Mouse (Mus musculus): ENCODE results near the gene Fam208a. TPM values are rescaled to one million over a fixed set of nuclear protein-coding genes. Genes with fewer than 3 reads are reported as not detected.

The Fam208a gene
- 19.1 TPM in 2 replicates for polyA plus RNA-seq (2014; fragmentation: Nextera tagmentation; extraction: Ambion mirVana)

DNA sequence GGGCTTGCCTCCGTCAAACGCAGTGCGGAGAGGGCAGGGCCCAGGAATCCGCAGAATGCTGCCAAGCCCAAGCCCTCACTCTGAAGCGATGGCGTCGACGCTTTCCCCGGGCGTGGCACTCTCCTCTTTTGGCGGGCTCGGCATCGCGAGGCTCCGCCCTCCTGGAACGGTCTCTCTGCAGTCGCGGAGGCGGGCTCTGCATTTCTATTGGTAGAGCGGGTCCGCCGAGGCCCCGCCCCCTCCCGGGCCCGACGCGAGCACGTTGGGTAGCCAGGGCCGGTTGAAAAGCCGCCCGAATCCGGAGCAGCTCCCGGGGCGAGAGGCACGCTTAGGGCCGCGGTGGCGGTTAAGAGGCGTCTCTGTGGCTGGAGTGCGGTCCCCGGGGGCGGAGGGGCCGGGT lies at the start of gene Fam208a:
TSS of gene Fam208a (plus strand) at position 262 of the 400 bp plus-strand sequence.
- Histone ChIP-seq H3K9ac (replicated peaks; ENCODE audit: low read length) (peak within 1 kb of the TSS; percentile 95), H3K4me1 (ENCODE audit: control insufficient read depth, insufficient read depth, low read length) (peaks cover 6% of the 10 kb centered on the region), H3K4me3 (replicated peaks; ENCODE audit: low read depth, low read length) (peak within 1 kb of the TSS; percentile 81), H3K9me3 (ENCODE audit: control insufficient read depth, low read length) (0 out of 2 replicates have a peak, but pooled peaks cover 11% of the 10 kb centered on the region), H3K4me2 (ENCODE audit: low read length) (peak within 1 kb of the TSS; percentile 80), H3K27ac (replicated peaks; ENCODE audit: low read depth, low read length) (peak within 1 kb of the TSS; percentile 100), H3K36me3 (ENCODE audit: control insufficient read depth, insufficient read depth, low read length) (peaks cover 7% of the 10 kb centered on the region; the same call in 1 of the 2 replicates), H3K27me3 (ENCODE audit: control insufficient read depth, insufficient read depth, low read length) (no peaks in the 10 kb centered on the region)
- ATAC-seq (ENCODE audit: low FRiP score, low TSS enrichment) (peak; percentile 95), DNase-seq (peak; percentile 97)
- 1% methylated on average over 43 of the region's 43 CpGs for WGBS

DNA sequence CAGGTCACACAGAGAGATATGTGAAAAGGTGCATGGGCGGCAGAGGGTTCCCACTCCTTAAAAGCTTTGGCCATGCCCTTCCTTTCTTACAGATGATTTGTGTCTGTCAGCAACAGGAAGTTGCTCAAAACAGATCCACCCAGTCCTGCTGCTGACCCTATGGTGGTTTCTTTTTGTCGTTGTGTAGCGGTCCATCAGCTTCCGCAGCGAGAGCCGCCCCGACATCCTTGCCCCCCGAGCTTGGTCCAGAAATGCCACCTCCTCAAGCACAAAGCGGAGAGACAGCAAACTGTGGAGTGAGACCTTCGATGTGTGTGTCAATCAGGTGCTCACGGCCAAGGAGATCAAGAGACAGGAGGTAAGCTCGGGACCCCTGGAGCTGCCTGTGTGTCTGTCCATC lies 49.2 kb upstream of the Fam208a start:
- H3K4me3 ChIP-seq (replicated peaks; ENCODE audit: low read depth, low read length), result no peak overlapping the region
- H3K27me3 ChIP-seq (ENCODE audit: control insufficient read depth, insufficient read depth, low read length), result no peaks in the 10 kb centered on the region
- 89% methylated on average over 12 of the region's 12 CpGs for WGBS
- H3K9ac ChIP-seq (replicated peaks; ENCODE audit: low read length), result no peak overlapping the region
- no peaks in the 10 kb centered on the region for H3K36me3 ChIP-seq (ENCODE audit: control insufficient read depth, insufficient read depth, low read length)
- H3K27ac ChIP-seq (replicated peaks; ENCODE audit: low read depth, low read length), result no peak overlapping the region
- H3K4me2 ChIP-seq (ENCODE audit: low read length), result no peak overlapping the region
- ATAC-seq (ENCODE audit: low FRiP score, low TSS enrichment) (no peak), DNase-seq (no peak)
- H3K4me1 ChIP-seq (ENCODE audit: control insufficient read depth, insufficient read depth, low read length), result no peaks in the 10 kb centered on the region
- no peaks in the 10 kb centered on the region for H3K9me3 ChIP-seq (ENCODE audit: control insufficient read depth, low read length)

DNA sequence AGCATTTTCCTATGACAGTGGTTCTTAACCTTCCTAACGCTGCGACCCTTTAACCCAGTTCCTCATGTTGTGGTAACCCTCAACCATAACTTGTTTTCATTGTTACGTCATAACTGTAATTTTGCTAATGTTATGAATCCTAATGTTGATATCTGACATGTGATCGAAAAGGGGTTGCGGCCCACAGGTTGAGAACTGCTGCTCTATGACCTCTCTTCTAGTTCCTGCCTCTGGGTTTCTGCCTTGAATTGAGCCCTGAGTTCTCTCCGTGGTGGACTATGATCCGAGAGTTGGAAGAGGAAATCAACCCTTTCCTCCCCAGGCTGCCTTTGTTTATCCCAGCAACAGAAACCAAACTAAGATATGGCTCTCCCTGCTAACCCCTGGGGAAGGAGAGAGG lies 47.2 kb upstream of the Fam208a start:
- H3K4me1 ChIP-seq (ENCODE audit: control insufficient read depth, insufficient read depth, low read length), result no peaks in the 10 kb centered on the region
- no peaks in the 10 kb centered on the region for H3K9me3 ChIP-seq (ENCODE audit: control insufficient read depth, low read length)
- no peak for ATAC-seq (ENCODE audit: low FRiP score, low TSS enrichment)
- no peak overlapping the region for H3K4me3 ChIP-seq (replicated peaks; ENCODE audit: low read depth, low read length)
- no peak overlapping the region for H3K4me2 ChIP-seq (ENCODE audit: low read length)
- H3K27ac ChIP-seq (replicated peaks; ENCODE audit: low read depth, low read length), result no peak overlapping the region
- no peaks in the 10 kb centered on the region for H3K27me3 ChIP-seq (ENCODE audit: control insufficient read depth, insufficient read depth, low read length)
- no peaks in the 10 kb centered on the region for H3K36me3 ChIP-seq (ENCODE audit: control insufficient read depth, insufficient read depth, low read length)
- DNase-seq, result no peak
- no peak overlapping the region for H3K9ac ChIP-seq (replicated peaks; ENCODE audit: low read length)
- WGBS, result 91% methylated on average over 7 of the region's 7 CpGs

DNA sequence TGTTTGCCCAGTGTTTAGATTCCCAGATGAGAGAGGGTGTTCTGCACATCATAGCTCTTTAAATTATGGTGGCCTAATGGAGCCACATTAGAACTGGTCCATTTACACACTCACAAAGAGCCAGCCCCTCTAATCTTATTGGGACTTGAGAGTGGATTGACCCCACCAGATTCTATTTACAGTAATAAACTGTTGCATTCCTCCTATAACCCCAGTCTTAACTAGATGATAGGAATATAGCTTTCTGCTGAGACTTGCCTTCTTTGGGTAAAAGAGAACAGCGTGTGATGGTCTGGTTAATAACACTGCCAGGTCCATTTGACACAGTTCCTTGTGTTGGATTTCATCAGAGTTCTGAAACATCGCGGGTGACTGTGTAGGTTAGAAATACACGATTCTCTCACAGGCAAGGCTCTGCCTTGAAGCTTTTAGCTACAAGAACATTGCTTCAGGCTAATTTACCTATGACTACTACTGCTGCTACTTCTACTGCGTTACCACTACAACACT lies 45.3 kb upstream of the Fam208a start:
- no peak overlapping the region for H3K4me2 ChIP-seq (ENCODE audit: low read length)
- no peaks in the 10 kb centered on the region for H3K4me1 ChIP-seq (ENCODE audit: control insufficient read depth, insufficient read depth, low read length)
- DNase-seq (no peak), ATAC-seq (ENCODE audit: low FRiP score, low TSS enrichment) (no peak)
- H3K4me3 ChIP-seq (replicated peaks; ENCODE audit: low read depth, low read length), result no peak overlapping the region
- WGBS, result 93% methylated on average over 5 of the region's 5 CpGs
- no peaks in the 10 kb centered on the region for H3K27me3 ChIP-seq (ENCODE audit: control insufficient read depth, insufficient read depth, low read length)
- H3K36me3 ChIP-seq (ENCODE audit: control insufficient read depth, insufficient read depth, low read length), result no peaks in the 10 kb centered on the region
- H3K9ac ChIP-seq (replicated peaks; ENCODE audit: low read length), result no peak overlapping the region
- H3K9me3 ChIP-seq (ENCODE audit: control insufficient read depth, low read length), result no peaks in the 10 kb centered on the region
- no peak overlapping the region for H3K27ac ChIP-seq (replicated peaks; ENCODE audit: low read depth, low read length)

DNA sequence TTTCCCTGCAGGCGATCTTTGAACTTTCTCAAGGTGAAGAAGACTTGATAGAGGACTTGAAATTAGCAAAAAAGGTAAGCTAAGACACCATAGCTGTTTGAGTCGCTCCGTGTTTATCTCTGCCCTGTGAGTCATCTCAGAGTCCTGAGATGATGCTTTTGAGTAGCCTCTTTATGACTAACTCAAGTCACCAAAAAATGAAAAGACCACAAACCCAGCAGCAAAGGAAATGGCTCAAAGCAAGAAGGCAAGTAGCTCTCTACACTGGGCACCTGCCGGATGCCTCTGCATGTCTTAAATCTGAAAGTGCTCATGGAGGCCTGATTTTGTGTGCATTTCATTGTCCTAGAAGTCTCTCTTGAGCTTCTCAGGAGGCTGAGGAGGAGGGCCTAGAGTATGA lies 44.5 kb upstream of the Fam208a start:
- Histone ChIP-seq H3K4me1 (ENCODE audit: control insufficient read depth, insufficient read depth, low read length) (no peaks in the 10 kb centered on the region), H3K9ac (replicated peaks; ENCODE audit: low read length) (no peak overlapping the region), H3K36me3 (ENCODE audit: control insufficient read depth, insufficient read depth, low read length) (no peaks in the 10 kb centered on the region), H3K27me3 (ENCODE audit: control insufficient read depth, insufficient read depth, low read length) (no peaks in the 10 kb centered on the region), H3K27ac (replicated peaks; ENCODE audit: low read depth, low read length) (no peak overlapping the region), H3K4me3 (replicated peaks; ENCODE audit: low read depth, low read length) (no peak overlapping the region), H3K4me2 (ENCODE audit: low read length) (no peak overlapping the region), H3K9me3 (ENCODE audit: control insufficient read depth, low read length) (no peaks in the 10 kb centered on the region)
- DNase-seq (no peak), ATAC-seq (ENCODE audit: low FRiP score, low TSS enrichment) (no peak)
- 93% methylated on average over 4 of the region's 4 CpGs for WGBS

DNA sequence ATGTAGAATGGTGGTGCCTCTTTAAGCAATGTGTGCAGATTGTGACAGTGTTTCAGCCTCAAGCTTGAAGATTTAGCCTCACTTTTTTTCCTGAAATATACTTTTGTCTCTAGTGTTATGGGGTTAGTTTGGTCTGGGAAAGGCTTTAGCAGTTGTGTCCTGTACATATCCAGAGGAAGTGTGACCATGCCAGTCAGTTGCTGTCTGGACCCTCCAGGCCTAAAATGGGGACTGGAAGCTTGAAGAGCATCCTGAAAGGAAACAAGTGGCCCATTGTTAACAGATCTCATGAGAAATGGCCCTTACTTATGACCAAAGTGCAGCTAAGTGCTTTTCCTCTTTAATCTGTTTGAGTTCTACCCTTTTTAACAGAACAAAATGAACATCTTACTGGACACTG lies 40.0 kb upstream of the Fam208a start:
- Histone ChIP-seq H3K4me3 (replicated peaks; ENCODE audit: low read depth, low read length) (no peak overlapping the region), H3K27ac (replicated peaks; ENCODE audit: low read depth, low read length) (no peak overlapping the region), H3K36me3 (ENCODE audit: control insufficient read depth, insufficient read depth, low read length) (no peaks in the 10 kb centered on the region), H3K27me3 (ENCODE audit: control insufficient read depth, insufficient read depth, low read length) (no peaks in the 10 kb centered on the region), H3K9ac (replicated peaks; ENCODE audit: low read length) (no peak overlapping the region), H3K9me3 (ENCODE audit: control insufficient read depth, low read length) (no peaks in the 10 kb centered on the region), H3K4me1 (ENCODE audit: control insufficient read depth, insufficient read depth, low read length) (no peaks in the 10 kb centered on the region), H3K4me2 (ENCODE audit: low read length) (no peak overlapping the region)
- no peak for DNase-seq
- ATAC-seq (ENCODE audit: low FRiP score, low TSS enrichment), result no peak

DNA sequence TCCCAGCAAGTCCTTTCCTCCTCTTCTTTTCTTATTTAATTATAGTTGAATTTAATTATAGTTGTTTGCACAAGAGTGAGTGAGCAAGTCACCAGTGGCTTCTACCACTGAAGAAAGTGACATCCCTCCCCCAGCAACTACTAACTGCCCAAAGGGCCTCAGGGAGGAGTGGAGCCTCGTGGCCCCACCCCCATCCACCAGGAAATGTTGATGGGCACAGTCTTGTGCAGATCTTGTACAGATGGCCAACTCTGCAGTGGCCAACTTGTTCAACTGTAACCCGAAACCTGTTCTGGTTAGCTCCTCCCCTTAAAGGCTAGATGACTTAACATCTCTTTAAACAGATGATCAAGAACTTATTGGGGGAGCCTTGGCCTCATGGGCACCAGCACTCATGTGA lies 38.9 kb upstream of the Fam208a start:
- Histone ChIP-seq H3K4me1 (ENCODE audit: control insufficient read depth, insufficient read depth, low read length) (no peaks in the 10 kb centered on the region), H3K4me2 (ENCODE audit: low read length) (no peak overlapping the region), H3K27me3 (ENCODE audit: control insufficient read depth, insufficient read depth, low read length) (no peaks in the 10 kb centered on the region), H3K9me3 (ENCODE audit: control insufficient read depth, low read length) (no peaks in the 10 kb centered on the region), H3K9ac (replicated peaks; ENCODE audit: low read length) (no peak overlapping the region), H3K36me3 (ENCODE audit: control insufficient read depth, insufficient read depth, low read length) (no peaks in the 10 kb centered on the region), H3K4me3 (replicated peaks; ENCODE audit: low read depth, low read length) (no peak overlapping the region), H3K27ac (replicated peaks; ENCODE audit: low read depth, low read length) (no peak overlapping the region)
- no peak for ATAC-seq (ENCODE audit: low FRiP score, low TSS enrichment)
- DNase-seq, result no peak
- 76% methylated on average over 2 of the region's 2 CpGs for WGBS

DNA sequence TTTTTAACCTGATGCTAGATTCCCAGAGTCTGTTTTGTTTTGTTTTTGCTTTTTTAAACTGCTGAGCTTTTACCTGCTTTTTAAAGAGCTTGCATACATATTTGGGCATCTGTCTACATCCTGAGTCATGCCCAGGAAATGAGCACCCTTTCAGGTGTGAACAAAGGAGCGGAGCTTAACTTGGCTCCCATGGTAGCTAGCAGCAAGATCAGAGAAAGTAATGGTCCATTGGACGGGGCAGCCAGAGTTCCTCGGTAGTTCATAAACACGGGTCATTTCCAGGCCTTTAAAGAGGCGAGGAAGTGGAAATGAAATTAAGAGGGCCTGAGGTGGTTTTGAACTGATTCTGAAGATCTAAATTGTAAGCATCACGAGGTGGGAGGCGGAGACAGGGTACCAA lies 38.0 kb upstream of the Fam208a start:
- ATAC-seq (ENCODE audit: low FRiP score, low TSS enrichment), result no peak
- Histone ChIP-seq H3K27me3 (ENCODE audit: control insufficient read depth, insufficient read depth, low read length) (no peaks in the 10 kb centered on the region), H3K27ac (replicated peaks; ENCODE audit: low read depth, low read length) (no peak overlapping the region), H3K9ac (replicated peaks; ENCODE audit: low read length) (no peak overlapping the region), H3K9me3 (ENCODE audit: control insufficient read depth, low read length) (no peaks in the 10 kb centered on the region), H3K4me1 (ENCODE audit: control insufficient read depth, insufficient read depth, low read length) (no peaks in the 10 kb centered on the region), H3K36me3 (ENCODE audit: control insufficient read depth, insufficient read depth, low read length) (no peaks in the 10 kb centered on the region), H3K4me2 (ENCODE audit: low read length) (no peak overlapping the region), H3K4me3 (replicated peaks; ENCODE audit: low read depth, low read length) (no peak overlapping the region)
- no peak for DNase-seq
- WGBS, result 44% methylated on average over 7 of the region's 7 CpGs

DNA sequence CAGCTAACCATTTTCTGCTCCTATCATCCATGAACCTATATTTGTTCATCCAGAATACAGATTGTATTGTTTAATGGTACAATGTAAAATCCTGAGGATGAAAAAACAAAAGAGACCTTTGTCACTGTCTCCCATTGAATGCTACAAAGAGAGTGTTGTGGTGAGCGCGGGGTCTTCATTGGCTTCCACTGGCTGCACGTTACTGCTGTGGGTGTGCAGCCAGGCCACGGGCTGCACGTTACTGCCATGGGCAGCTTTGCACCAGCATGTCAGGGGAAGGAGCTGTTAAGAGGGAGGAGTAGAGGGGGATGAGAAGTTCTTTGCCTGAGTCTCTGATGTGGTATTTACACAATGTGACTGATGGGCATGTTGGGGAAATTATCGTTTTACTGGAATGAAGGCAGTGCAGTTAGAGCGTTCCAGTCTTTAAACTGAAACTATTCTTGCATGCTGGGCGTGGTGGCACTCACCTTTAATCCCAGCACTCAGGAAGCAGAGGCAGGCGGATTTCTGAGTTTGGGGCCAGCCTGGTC lies 36.8 kb upstream of the Fam208a start:
- 78% methylated on average over 9 of the region's 9 CpGs for WGBS
- Histone ChIP-seq H3K4me3 (replicated peaks; ENCODE audit: low read depth, low read length) (no peak overlapping the region), H3K27ac (replicated peaks; ENCODE audit: low read depth, low read length) (no peak overlapping the region), H3K9me3 (ENCODE audit: control insufficient read depth, low read length) (no peaks in the 10 kb centered on the region), H3K4me1 (ENCODE audit: control insufficient read depth, insufficient read depth, low read length) (no peaks in the 10 kb centered on the region), H3K4me2 (ENCODE audit: low read length) (no peak overlapping the region), H3K9ac (replicated peaks; ENCODE audit: low read length) (no peak overlapping the region), H3K27me3 (ENCODE audit: control insufficient read depth, insufficient read depth, low read length) (no peaks in the 10 kb centered on the region), H3K36me3 (ENCODE audit: control insufficient read depth, insufficient read depth, low read length) (no peaks in the 10 kb centered on the region)
- no peak for DNase-seq
- ATAC-seq (ENCODE audit: low FRiP score, low TSS enrichment), result no peak

Data from midbrain, embryonic 14.5 days (tissue).